Mouse (Mus musculus): ENCODE measurements at regions not wholly inside any gene's neighbourhood (a gene's known extent, or its start where the extent isn't known, plus 50 kb on each side); places are given as distances from the start of the nearest gene placed in this dataset.
"Not testable (repeated sequence)": the region's sequence is repeated elsewhere in the genome, so short reads cannot be mapped to it uniquely, and the experiment has no call there.

- TF ChIP-seq POLR2A, CTCF (IDR thresholded peaks at IDR 0.05; ENCODE audit: insufficient read depth, low read depth, low read length): not testable (repeated sequence)
These were observed 257.8 kb downstream of the AI429214 start for GRCm38 (mm10) chr8:37251234-37251633.
